Mouse (Mus musculus) intestine, embryonic 14.5 days (tissue): Measurements from ENCODE around the gene Csnk1e. TPM values are rescaled to one million over a fixed set of nuclear protein-coding genes. Genes with fewer than 3 reads are reported as not detected.

ENCODE experiments used
- ATAC-seq: fragments of 200-750 bp; cut with Nextera tagmentation; replicated peaks from 2 replicates; pipeline ENCODE4 v1.8.0; 2017; ENCODE audit warnings: low read depth, moderate number of reproducible peaks, moderate TSS enrichment, moderate library complexity; ENCODE audit not compliant: low FRiP score, low TSS enrichment
- DNase-seq: peaks from one replicate; pipeline ENCODE4 v3.0.0-alpha.2; 2018; ENCODE audit warnings: low spot score
- H3K27ac ChIP-seq: fragments of 300-500 bp; sonication (generic); 2 replicates; pipeline ENCODE4 v1.5.1; 2014; ENCODE audit warnings: low read depth, mild to moderate bottlenecking, control low read depth
- H3K27me3 ChIP-seq: fragments of 300-500 bp; sonication (generic); replicated peaks from 2 replicates; pipeline ENCODE4 v1.6.1; 2014; ENCODE audit warnings: low read length, control low read depth; ENCODE audit not compliant: control insufficient read depth, insufficient read depth
- H3K36me3 ChIP-seq: fragments of 300-500 bp; sonication (generic); 2 replicates; pipeline ENCODE4 v1.6.1; 2014; ENCODE audit warnings: low read length, control low read depth; ENCODE audit not compliant: control insufficient read depth, insufficient read depth
- H3K4me1 ChIP-seq: fragments of 300-500 bp; sonication (generic); replicated peaks from 2 replicates; pipeline ENCODE4 v1.6.1; 2014; ENCODE audit warnings: low read length, control low read depth, mixed read lengths; ENCODE audit not compliant: control insufficient read depth, insufficient read depth
- H3K4me2 ChIP-seq: fragments of 300-500 bp; sonication (generic); 2 replicates; pipeline ENCODE4 v1.6.1; 2014; ENCODE audit warnings: low read length
- H3K4me3 ChIP-seq: fragments of 300-500 bp; sonication (generic); 2 replicates; pipeline ENCODE4 v1.5.1; 2014; ENCODE audit warnings: low read depth, low read length, control low read depth, mixed read lengths
- H3K9ac ChIP-seq: fragments of 300-500 bp; sonication (generic); 2 replicates; pipeline ENCODE4 v1.6.1; 2014; ENCODE audit warnings: mild to moderate bottlenecking, low read length
- H3K9me3 ChIP-seq: fragments of 300-500 bp; sonication (generic); 2 replicates; pipeline ENCODE4 v1.6.1; 2016; ENCODE audit warnings: low read length, control low read depth; ENCODE audit not compliant: control insufficient read depth
- WGBS: fragments of 180-500 bp; shearing (Covaris S2); extraction: QIAGEN DNeasy Blood & Tissue Kit; methylation state at CpG from one replicate; pipeline ENCODE4 v1.1.7; 2014; 5-methylcytosine and 5-hydroxymethylcytosine counted together
- polyA plus RNA-seq: library from polyadenylated mRNA; unstranded; fragments of >200 nt; fragmentation: Nextera tagmentation; extraction: Ambion mirVana; gene quantifications from 2 replicates; pipeline ENCODE4 v1.2.1, GENCODE M21; 2014

Gene Csnk1e
- polyA plus RNA-seq, 1 experiment from 2014 or later: 78.1 TPM

DNA sequence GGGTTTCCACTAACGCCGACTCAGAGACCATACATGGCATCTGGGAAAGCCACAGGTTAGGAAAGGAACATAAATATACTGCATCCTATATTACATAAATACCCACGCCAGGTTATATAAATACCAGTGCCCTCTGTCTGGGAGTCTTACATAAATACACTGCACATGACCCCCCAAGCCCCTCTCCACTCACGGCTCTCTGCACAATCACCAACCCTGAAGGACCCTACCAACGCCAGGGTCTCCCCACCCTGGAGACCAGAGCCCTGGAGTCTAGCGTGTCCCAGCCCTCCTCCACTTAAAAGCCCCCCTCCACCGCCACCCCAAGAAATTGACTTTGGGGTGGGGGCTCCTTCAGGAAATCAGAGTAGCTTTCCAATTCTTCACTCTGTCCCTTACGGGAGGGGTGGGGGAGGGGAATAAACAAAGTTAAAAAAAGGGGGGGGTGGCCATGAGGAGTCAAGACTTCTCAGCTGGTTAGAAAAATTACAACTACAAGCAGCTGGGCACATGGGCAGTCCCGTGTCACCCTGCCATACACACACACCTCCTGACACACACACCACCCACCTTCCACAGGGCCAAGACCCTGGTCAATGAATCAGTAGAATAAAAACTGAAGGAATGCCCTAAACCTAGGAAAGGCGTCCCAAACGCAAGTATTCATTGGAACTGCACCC, 14.6 kb downstream of the Csnk1e start:
- peak overlapping the region; percentile 83 for H3K4me3 ChIP-seq
- no peak for DNase-seq
- WGBS: 9% methylated on average over 11 of the region's 11 CpGs
- no peaks in the 10 kb centered on the region for H3K9me3 ChIP-seq
- peak overlapping the region; percentile 90 for H3K4me2 ChIP-seq
- peak overlapping the region; percentile 99 for H3K9ac ChIP-seq
- peaks cover 58% of the 10 kb centered on the region for H3K4me1 ChIP-seq
- no peaks in the 10 kb centered on the region for H3K27me3 ChIP-seq
- H3K27ac ChIP-seq: peak overlapping the region; percentile 93
- H3K36me3 ChIP-seq: peaks cover 28% of the 10 kb centered on the region
- peak; percentile 18; the same call in 1 of the 2 replicates for ATAC-seq

GRCm38 (mm10) chr15:79440223-79440622, 15.1 kb downstream of the Csnk1e start:
- H3K9ac ChIP-seq: peak overlapping the region; percentile 99; the same call in 1 of the 2 replicates
- H3K4me1 ChIP-seq: peaks cover 63% of the 10 kb centered on the region
- no peak overlapping the region for H3K27ac ChIP-seq
- H3K4me3 ChIP-seq: peak overlapping the region; percentile 83; the same call in 1 of the 2 replicates
- H3K4me2 ChIP-seq: peak overlapping the region; percentile 90
- ATAC-seq: no peak
- H3K9me3 ChIP-seq: no peaks in the 10 kb centered on the region
- DNase-seq: no peak
- H3K36me3 ChIP-seq: peaks cover 33% of the 10 kb centered on the region
- no peaks in the 10 kb centered on the region for H3K27me3 ChIP-seq
- 68% methylated on average over 4 of the region's 4 CpGs for WGBS

- DNase-seq: no peak
- no peaks in the 10 kb centered on the region for H3K9me3 ChIP-seq
- peak overlapping the region; percentile 90; the same call in 1 of the 2 replicates for H3K4me2 ChIP-seq
- peaks cover 40% of the 10 kb centered on the region for H3K36me3 ChIP-seq
- H3K9ac ChIP-seq: no peak overlapping the region
- no peak for ATAC-seq
- no peak overlapping the region for H3K27ac ChIP-seq
- no peak overlapping the region for H3K4me3 ChIP-seq
- no peaks in the 10 kb centered on the region for H3K27me3 ChIP-seq
- peaks cover 64% of the 10 kb centered on the region for H3K4me1 ChIP-seq
- WGBS: 55% methylated on average over 4 of the region's 4 CpGs
Observed at GRCm38 (mm10) chr15:79439386-79439785, 16.0 kb downstream of the Csnk1e start.

DNA sequence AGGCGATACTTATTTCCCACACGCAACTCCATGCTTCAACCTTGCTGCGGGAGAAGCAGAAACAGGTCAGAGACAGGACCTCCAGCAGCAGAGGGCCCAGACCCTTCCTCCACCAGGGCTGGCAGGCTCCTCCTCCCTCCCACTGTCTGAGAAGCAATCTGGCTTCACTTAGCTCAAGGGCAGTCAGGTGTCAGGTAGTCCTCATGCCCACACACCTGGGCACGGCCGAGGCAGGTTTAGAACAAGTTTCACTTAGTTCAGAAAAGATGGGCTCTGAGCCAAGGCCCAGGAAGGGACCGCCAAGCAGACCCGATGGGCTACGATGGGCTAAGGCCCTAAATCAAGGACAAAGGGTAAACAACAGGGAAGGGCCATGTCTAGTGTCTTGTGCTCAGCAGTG, 16.6 kb downstream of the Csnk1e start:
- Histone ChIP-seq H3K36me3 (peaks cover 45% of the 10 kb centered on the region), H3K27ac (0 out of 2 replicates have a peak overlapping the region, but pooled peaks have one; percentile 38), H3K4me1 (peaks cover 64% of the 10 kb centered on the region), H3K9me3 (0 out of 2 replicates have a peak, but pooled peaks cover 2% of the 10 kb centered on the region), H3K9ac (no peak overlapping the region), H3K4me2 (peak overlapping the region; percentile 90), H3K4me3 (0 out of 2 replicates have a peak overlapping the region, but pooled peaks have one; percentile 2), H3K27me3 (no peaks in the 10 kb centered on the region)
- DNase-seq: no peak
- no peak for ATAC-seq
- 47% methylated on average over 8 of the region's 8 CpGs for WGBS

- Histone ChIP-seq H3K9ac (no peak overlapping the region), H3K36me3 (peaks cover 45% of the 10 kb centered on the region), H3K27ac (0 out of 2 replicates have a peak overlapping the region, but pooled peaks have one; percentile 38), H3K4me2 (peak overlapping the region; percentile 90), H3K4me1 (peaks cover 64% of the 10 kb centered on the region), H3K27me3 (no peaks in the 10 kb centered on the region), H3K9me3 (0 out of 2 replicates have a peak, but pooled peaks cover 3% of the 10 kb centered on the region), H3K4me3 (0 out of 2 replicates have a peak overlapping the region, but pooled peaks have one; percentile 2)
- DNase-seq: no peak
- 56% methylated on average over 6 of the region's 6 CpGs for WGBS
- no peak for ATAC-seq
Observed at GRCm38 (mm10) chr15:79438209-79438810, 17.1 kb downstream of the Csnk1e start.

DNA sequence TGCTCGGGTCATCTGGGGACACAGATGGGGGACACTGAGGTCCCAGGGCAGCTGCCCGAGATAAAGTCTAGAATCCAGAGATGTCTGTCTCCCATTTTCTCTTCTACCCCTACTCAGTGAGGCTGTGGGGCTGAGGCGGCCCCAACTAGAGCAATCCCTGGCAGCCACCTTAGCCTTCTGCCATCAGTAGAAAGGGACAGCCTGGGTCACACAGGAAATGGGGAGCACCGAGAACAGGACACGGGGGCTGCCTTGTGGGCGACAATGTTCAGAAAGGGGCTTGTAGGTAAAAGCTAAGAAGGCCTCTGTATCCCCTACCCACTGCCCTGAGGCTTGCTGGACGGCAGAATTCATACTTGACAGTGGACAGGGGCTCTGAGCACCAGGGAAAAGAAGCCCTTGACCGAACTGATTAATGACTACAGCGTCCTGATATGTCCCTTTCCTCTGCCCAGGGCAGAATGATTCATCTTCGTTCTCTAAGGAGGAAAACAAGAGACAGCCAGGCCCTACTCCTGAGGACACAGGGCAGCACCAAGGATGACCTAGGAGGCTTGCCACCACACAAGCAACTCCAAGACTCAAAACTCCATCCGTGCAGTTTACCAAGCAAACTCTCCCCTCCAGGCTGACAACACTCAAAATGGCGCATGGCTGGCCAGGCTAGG, 17.7 kb downstream of the Csnk1e start:
- ATAC-seq (no peak), DNase-seq (no peak)
- H3K27ac ChIP-seq: no peak overlapping the region
- no peaks in the 10 kb centered on the region for H3K27me3 ChIP-seq
- H3K9ac ChIP-seq: no peak overlapping the region
- H3K4me1 ChIP-seq: peaks cover 64% of the 10 kb centered on the region
- 0 out of 2 replicates have a peak, but pooled peaks cover 3% of the 10 kb centered on the region for H3K9me3 ChIP-seq
- WGBS: 84% methylated on average over 12 of the region's 12 CpGs
- peaks cover 45% of the 10 kb centered on the region for H3K36me3 ChIP-seq
- no peak overlapping the region for H3K4me2 ChIP-seq
- H3K4me3 ChIP-seq: no peak overlapping the region

DNA sequence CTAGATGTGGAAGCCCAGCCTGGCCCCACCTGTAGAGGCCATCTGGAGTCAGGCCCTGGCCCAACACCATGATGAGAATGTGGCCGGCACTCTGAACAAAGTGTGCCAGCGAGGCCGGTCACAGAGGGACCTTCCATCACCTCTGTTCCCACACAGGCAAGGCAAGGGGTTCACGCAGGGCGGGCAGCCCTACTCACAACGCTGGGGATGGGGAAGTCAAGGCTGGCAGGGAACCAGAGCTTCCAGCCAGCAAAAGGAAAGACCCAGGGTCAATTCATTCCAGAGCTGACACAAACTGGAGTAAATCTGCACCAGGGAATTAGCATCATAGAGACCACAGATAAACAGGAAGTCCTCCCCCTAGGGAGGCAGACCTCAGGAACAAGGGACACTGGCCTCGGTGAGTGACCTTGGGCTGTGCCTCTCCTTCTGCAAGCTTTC, 18.9 kb downstream of the Csnk1e start:
- WGBS: 64% methylated on average over 7 of the region's 7 CpGs
- peaks cover 66% of the 10 kb centered on the region for H3K4me1 ChIP-seq
- H3K27me3 ChIP-seq: no peaks in the 10 kb centered on the region
- H3K4me2 ChIP-seq: no peak overlapping the region
- H3K9me3 ChIP-seq: 0 out of 2 replicates have a peak, but pooled peaks cover 3% of the 10 kb centered on the region
- no peak overlapping the region for H3K9ac ChIP-seq
- ATAC-seq: no peak
- H3K36me3 ChIP-seq: peaks cover 50% of the 10 kb centered on the region
- H3K4me3 ChIP-seq: no peak overlapping the region
- no peak overlapping the region for H3K27ac ChIP-seq
- no peak for DNase-seq

DNA sequence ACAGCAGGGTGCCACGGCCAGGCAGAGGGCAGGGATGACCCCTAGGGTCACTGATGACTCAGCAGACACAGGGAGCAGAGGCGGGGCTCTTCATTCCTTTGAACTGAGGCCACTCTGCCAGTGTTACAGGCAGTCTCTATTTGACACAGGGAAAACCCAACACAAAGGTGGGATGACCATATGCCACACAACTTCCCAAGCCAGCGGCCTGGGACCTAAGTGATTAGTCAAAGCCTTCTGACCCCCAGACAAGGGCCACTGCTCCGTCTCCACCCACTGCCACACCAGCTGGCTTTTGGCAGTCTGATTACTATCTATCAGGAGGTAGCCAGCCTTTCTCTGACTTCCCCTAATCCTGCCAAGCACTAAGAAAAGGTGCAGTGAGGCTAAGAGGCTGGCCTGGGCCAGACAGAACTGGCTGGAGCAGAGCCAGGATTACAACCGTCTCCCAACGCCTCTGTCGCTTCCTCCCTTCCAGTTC, 20.1 kb downstream of the Csnk1e start:
- peaks cover 62% of the 10 kb centered on the region for H3K36me3 ChIP-seq
- DNase-seq (no peak), ATAC-seq (no peak)
- no peak overlapping the region for H3K4me3 ChIP-seq
- 0 out of 2 replicates have a peak, but pooled peaks cover 3% of the 10 kb centered on the region for H3K9me3 ChIP-seq
- 0 out of 2 replicates have a peak overlapping the region, but pooled peaks have one; percentile 22 for H3K9ac ChIP-seq
- H3K27me3 ChIP-seq: no peaks in the 10 kb centered on the region
- no peak overlapping the region; the same call in 1 of the 2 replicates for H3K27ac ChIP-seq
- no peak overlapping the region for H3K4me2 ChIP-seq
- H3K4me1 ChIP-seq: peaks cover 59% of the 10 kb centered on the region
- WGBS: 39% methylated on average over 7 of the region's 7 CpGs
